Mouse (Mus musculus) stomach, embryonic 16.5 days (tissue): ENCODE measurements around the gene Rps16. TPM values are rescaled to one million over a fixed set of nuclear protein-coding genes. Genes with fewer than 3 reads are reported as not detected.
"Not testable (repeated sequence)": the region's sequence is repeated elsewhere in the genome, so short reads cannot be mapped to it uniquely, and the experiment has no call there.

Experiments
- ATAC-seq: fragments of 200-750 bp; cut with Nextera tagmentation; 2 replicates; pipeline ENCODE4 v1.8.0; 2017; ENCODE audit warnings: moderate number of reproducible peaks, moderate TSS enrichment; ENCODE audit not compliant: insufficient read depth, low FRiP score
- H3K27ac ChIP-seq: fragments of 300-500 bp; sonication (generic); 2 replicates; pipeline ENCODE4 v1.5.1; 2014; ENCODE audit warnings: low read length
- H3K27me3 ChIP-seq: fragments of 300-500 bp; sonication (generic); 2 replicates; pipeline ENCODE4 v1.6.1; 2014; ENCODE audit warnings: low read length, control low read depth, mixed read lengths; ENCODE audit not compliant: control insufficient read depth, insufficient read depth
- H3K36me3 ChIP-seq: fragments of 300-500 bp; sonication (generic); 2 replicates; pipeline ENCODE4 v1.6.1; 2014; ENCODE audit warnings: low read length; ENCODE audit not compliant: control insufficient read depth, insufficient read depth
- H3K4me1 ChIP-seq: fragments of 300-500 bp; sonication (generic); 2 replicates; pipeline ENCODE4 v1.6.1; 2014; ENCODE audit warnings: low read length, control low read depth, mixed read lengths; ENCODE audit not compliant: control insufficient read depth, insufficient read depth
- H3K4me2 ChIP-seq: fragments of 300-500 bp; sonication (generic); 2 replicates; pipeline ENCODE4 v1.6.1; 2014; ENCODE audit warnings: low read depth, low read length, mixed read lengths
- H3K4me3 ChIP-seq: fragments of 300-500 bp; sonication (generic); replicated peaks from 2 replicates; pipeline ENCODE4 v1.5.1; 2014; ENCODE audit warnings: mild to moderate bottlenecking, low read length
- H3K9ac ChIP-seq: fragments of 300-500 bp; sonication (generic); 2 replicates; pipeline ENCODE4 v1.6.1; 2014; ENCODE audit warnings: low read length
- H3K9me3 ChIP-seq: fragments of 300-500 bp; sonication (generic); replicated peaks from 2 replicates; pipeline ENCODE4 v1.6.1; 2016; ENCODE audit warnings: low read length, control low read depth; ENCODE audit not compliant: control insufficient read depth
- WGBS: fragments of 180-500 bp; shearing (Covaris S2); extraction: QIAGEN DNeasy Blood & Tissue Kit; methylation state at CpG from one replicate; pipeline ENCODE4 v1.1.7; 2014; 5-methylcytosine and 5-hydroxymethylcytosine counted together
- polyA plus RNA-seq: library from polyadenylated mRNA; unstranded; fragments of >200 nt; fragmentation: Nextera tagmentation; extraction: Ambion mirVana; gene quantifications from 2 replicates; pipeline ENCODE4 v1.2.1, GENCODE M21; 2015

Rps16 gene
- polyA plus RNA-seq, 1 experiment from 2014 or later = 962 TPM

DNA sequence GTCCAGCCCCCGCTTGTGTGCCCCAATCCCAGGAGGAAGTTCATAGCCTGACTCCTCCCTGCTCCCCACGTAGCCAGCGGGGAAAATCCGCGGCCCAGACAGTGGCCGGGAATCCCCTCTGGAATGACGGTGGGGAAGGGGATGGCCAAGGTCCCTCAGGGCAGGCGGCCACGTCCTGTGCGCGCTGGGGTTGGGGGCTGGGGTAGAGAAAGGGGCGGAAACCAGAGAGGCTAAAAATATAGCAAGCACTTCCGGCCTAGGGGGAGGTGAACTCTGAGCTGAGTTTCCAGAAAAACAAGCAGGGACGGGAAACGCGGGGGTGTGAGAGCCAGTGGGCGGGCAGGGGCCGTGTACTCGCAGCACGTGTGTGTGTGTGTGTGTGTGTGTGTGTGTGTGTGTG is 31.5 kb downstream of the Rps16 start:
- H3K36me3 ChIP-seq = peaks cover 6% of the 10 kb centered on the region; the same call in 1 of the 2 replicates
- no peaks in the 10 kb centered on the region for H3K9me3 ChIP-seq
- no peaks in the 10 kb centered on the region for H3K27me3 ChIP-seq
- H3K27ac ChIP-seq = peak overlapping the region; percentile 100
- 0% methylated on average over 20 of the region's 20 CpGs for WGBS
- peak overlapping the region; percentile 82 for H3K9ac ChIP-seq
- peak overlapping the region; percentile 69 for H3K4me2 ChIP-seq
- ATAC-seq = peak; percentile 61
- H3K4me3 ChIP-seq = peak overlapping the region; percentile 43
- peaks cover 59% of the 10 kb centered on the region for H3K4me1 ChIP-seq

GRCm38 (mm10) chr7:28382347-28382951 is 32.0 kb downstream of the Rps16 start:
- H3K27ac ChIP-seq = peak overlapping the region; percentile 100
- H3K9ac ChIP-seq = peak overlapping the region; percentile 82
- 31% methylated on average over 10 of the region's 12 CpGs for WGBS
- peak overlapping the region; percentile 69 for H3K4me2 ChIP-seq
- H3K4me3 ChIP-seq = peak overlapping the region; percentile 43
- no peak for ATAC-seq
- no peaks in the 10 kb centered on the region for H3K27me3 ChIP-seq
- peaks cover 6% of the 10 kb centered on the region; the same call in 1 of the 2 replicates for H3K36me3 ChIP-seq
- H3K9me3 ChIP-seq = no peaks in the 10 kb centered on the region
- H3K4me1 ChIP-seq = peaks cover 54% of the 10 kb centered on the region

DNA sequence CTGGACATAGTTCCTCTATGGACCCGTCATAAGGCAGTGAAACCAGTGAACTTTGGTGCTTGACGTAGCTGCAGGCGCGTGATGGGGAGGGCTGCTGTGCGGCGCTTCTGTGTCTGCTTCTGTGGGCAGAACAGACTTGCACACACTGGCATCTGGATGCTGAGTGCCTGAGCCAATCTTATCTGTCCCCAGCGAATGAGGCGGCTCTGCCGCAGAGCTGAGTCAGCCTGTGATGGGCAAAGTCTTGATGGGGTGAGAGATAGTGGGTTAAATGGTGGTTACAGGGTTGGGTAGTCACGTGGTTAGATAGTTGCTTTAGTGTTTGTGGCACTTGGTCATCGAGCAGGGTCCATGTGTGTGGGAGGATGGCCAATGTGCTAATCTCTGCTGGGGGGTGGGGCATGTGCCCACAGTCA is 32.5 kb downstream of the Rps16 start:
- Histone ChIP-seq H3K36me3 (0 out of 2 replicates have a peak, but pooled peaks cover under 1% of the 10 kb centered on the region), H3K27me3 (no peaks in the 10 kb centered on the region), H3K4me1 (peaks cover 49% of the 10 kb centered on the region), H3K4me3 (no peak overlapping the region), H3K9me3 (no peaks in the 10 kb centered on the region), H3K4me2 (peak overlapping the region; percentile 69; the same call in 1 of the 2 replicates), H3K27ac (peak overlapping the region; percentile 100), H3K9ac (peak overlapping the region; percentile 12; the same call in 1 of the 2 replicates)
- 46% methylated on average over 11 of the region's 11 CpGs for WGBS
- ATAC-seq = no peak

DNA sequence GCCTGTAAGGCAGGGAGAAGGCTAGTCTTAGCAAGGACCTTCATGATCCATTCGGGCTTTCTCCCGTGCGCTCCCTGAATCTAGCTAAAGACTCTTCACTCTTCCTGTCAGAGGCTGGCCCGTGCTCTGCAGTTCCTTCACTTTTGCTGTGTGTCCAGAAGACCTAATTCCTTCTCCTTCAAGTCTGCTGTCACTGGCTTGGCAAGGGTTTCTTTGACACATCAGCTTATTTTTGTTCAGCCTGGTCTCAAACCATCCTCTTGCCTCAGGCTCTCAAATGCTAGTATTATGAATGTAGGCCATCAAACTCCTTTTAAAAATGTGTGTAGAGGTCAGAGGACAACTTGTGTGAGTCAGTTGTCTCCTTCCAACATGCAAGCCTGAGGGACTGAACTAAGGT is 33.2 kb downstream of the Rps16 start:
- 64% methylated on average over 4 of the region's 4 CpGs for WGBS

GRCm38 (mm10) chr7:28384162-28384561 is 33.7 kb downstream of the Rps16 start:
- Histone ChIP-seq H3K36me3 (peaks cover 4% of the 10 kb centered on the region; the same call in 1 of the 2 replicates), H3K27ac (0 out of 2 replicates have a peak overlapping the region, but pooled peaks have one; percentile 100), H3K4me3 (no peak overlapping the region), H3K4me2 (no peak overlapping the region), H3K4me1 (peaks cover 45% of the 10 kb centered on the region), H3K9me3 (no peaks in the 10 kb centered on the region), H3K9ac (no peak overlapping the region), H3K27me3 (no peaks in the 10 kb centered on the region)
- ATAC-seq = no peak
- WGBS = 74% methylated on average over 6 of the region's 6 CpGs

More for the DNA sequence above, 33.2 kb downstream of the Rps16 start:
- no peak overlapping the region for H3K4me2 ChIP-seq
- H3K4me1 ChIP-seq = peaks cover 45% of the 10 kb centered on the region
- H3K4me3 ChIP-seq = no peak overlapping the region
- no peaks in the 10 kb centered on the region for H3K27me3 ChIP-seq
- H3K9ac ChIP-seq = peak overlapping the region; percentile 46
- no peak for ATAC-seq
- H3K36me3 ChIP-seq = no peaks in the 10 kb centered on the region
- peak overlapping the region; percentile 100 for H3K27ac ChIP-seq
- no peaks in the 10 kb centered on the region for H3K9me3 ChIP-seq

DNA sequence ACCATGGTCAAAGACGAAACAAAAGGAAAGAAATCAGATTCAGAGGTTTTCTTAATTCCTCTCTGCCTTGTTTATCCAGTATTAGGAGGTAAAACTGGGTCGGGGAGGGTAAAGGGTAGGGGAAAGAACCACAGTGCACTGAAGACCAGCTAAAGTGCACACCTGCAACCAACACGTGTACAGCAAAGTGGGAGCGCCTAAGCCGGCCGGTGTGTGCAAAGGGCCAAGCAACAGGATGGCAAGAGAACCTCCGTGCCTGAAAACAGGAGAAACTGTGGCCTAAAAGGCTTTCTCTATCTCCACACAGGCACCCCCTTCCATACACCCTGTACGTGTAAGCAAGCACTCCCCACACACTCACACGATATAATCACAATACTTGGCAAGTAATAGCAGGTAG is 34.7 kb downstream of the Rps16 start:
- H3K4me2 ChIP-seq = no peak overlapping the region
- H3K27ac ChIP-seq = 0 out of 2 replicates have a peak overlapping the region, but pooled peaks have one; percentile 22
- no peaks in the 10 kb centered on the region for H3K9me3 ChIP-seq
- peaks cover 35% of the 10 kb centered on the region for H3K4me1 ChIP-seq
- 92% methylated on average over 9 of the region's 9 CpGs for WGBS
- no peak overlapping the region for H3K4me3 ChIP-seq
- no peaks in the 10 kb centered on the region for H3K27me3 ChIP-seq
- no peak for ATAC-seq
- H3K36me3 ChIP-seq = peaks cover 7% of the 10 kb centered on the region; the same call in 1 of the 2 replicates
- no peak overlapping the region for H3K9ac ChIP-seq

DNA sequence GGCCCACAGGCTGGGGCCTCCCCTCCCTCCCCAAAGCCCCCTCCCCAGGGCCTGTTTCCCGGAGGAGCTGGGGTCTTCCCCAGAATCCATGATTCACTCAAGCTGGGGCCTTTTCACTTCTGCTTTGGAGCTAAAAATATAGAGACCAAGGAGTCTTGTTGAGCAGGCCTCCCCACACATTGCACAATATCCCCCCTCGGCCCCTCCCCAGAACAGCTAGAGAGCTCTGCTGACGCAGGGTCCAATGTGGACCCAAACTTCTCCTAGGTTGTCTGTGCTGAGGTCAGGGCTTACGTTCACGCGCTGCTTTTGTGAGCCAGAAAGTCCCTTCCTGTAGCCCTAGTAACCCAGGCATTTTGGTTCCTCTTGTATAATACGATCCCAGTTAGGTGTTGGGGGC is 35.6 kb downstream of the Rps16 start:
- no peak overlapping the region for H3K4me2 ChIP-seq
- WGBS = 76% methylated on average over 7 of the region's 7 CpGs
- peak overlapping the region; percentile 79 for H3K27ac ChIP-seq
- H3K4me3 ChIP-seq = no peak overlapping the region
- peaks cover 27% of the 10 kb centered on the region for H3K4me1 ChIP-seq
- H3K9ac ChIP-seq = peak overlapping the region; percentile 36; the same call in 1 of the 2 replicates
- no peaks in the 10 kb centered on the region for H3K9me3 ChIP-seq
- peaks cover 10% of the 10 kb centered on the region; the same call in 1 of the 2 replicates for H3K36me3 ChIP-seq
- ATAC-seq = no peak
- H3K27me3 ChIP-seq = no peaks in the 10 kb centered on the region

DNA sequence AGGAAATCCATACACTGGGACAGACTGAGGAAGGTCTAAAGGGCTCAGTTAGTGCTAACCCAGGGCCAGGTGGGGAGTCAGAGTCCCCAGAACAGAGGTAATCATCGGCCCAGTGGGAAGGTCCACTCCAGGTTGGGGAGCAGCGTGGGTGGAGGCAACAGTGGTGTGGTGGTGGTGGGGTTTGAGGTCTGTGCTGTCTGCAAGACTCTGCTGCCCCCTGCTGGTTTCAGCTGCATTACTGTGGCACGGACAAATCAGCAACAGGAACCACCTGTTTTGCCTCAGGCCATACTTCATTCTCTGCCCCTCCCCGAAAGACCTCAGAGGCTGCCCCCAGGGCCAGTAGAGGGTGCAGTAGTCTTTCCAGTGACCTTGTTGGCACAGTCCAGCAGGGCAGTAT is 36.0 kb downstream of the Rps16 start:
- peak overlapping the region; percentile 36; the same call in 1 of the 2 replicates for H3K9ac ChIP-seq
- 5% methylated on average over 4 of the region's 4 CpGs for WGBS
- peak; percentile 73 for ATAC-seq
- H3K27ac ChIP-seq = peak overlapping the region; percentile 79
- peaks cover 25% of the 10 kb centered on the region for H3K4me1 ChIP-seq
- H3K36me3 ChIP-seq = peaks cover 10% of the 10 kb centered on the region; the same call in 1 of the 2 replicates
- no peak overlapping the region for H3K4me2 ChIP-seq
- no peak overlapping the region for H3K4me3 ChIP-seq
- H3K9me3 ChIP-seq = no peaks in the 10 kb centered on the region
- no peaks in the 10 kb centered on the region for H3K27me3 ChIP-seq

GRCm38 (mm10) chr7:28386877-28387276 is 36.4 kb downstream of the Rps16 start:
- not testable (repeated sequence) for H3K4me3 ChIP-seq, H3K9me3 ChIP-seq, H3K4me2 ChIP-seq, ATAC-seq, H3K27ac ChIP-seq, H3K9ac ChIP-seq, H3K27me3 ChIP-seq
- Histone ChIP-seq H3K36me3 (peaks cover 10% of the 10 kb centered on the region; the same call in 1 of the 2 replicates), H3K4me1 (peaks cover 25% of the 10 kb centered on the region)
- WGBS = 71% methylated on average over 6 of the region's 6 CpGs
